9 mouse cellular contexts compared by ENCODE assay signal in the genomic region with DNA sequence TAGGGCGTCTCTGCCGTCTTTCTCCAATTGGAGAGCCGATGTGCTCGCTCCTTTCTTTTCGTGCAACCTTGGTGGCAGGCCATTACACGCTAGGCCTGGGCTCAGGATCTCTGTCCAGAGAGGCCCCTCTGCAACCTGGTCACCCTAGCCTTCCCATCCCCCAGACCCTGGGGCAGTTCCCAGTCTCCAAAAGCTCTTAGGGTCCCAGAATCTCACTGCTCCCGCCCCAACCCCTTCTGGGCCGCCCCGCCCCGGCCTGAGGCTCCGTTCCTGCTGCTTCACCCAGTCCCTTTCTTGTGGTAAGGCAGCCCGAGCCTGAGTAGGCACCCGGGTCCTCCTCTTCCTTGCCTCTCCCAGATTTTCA. TPM values are rescaled to one million over a fixed set of nuclear protein-coding genes. Genes with fewer than 3 reads are reported as not detected.
DNase-seq lines count a peak whose midpoint lies in the region; ATAC-seq and TF ChIP-seq lines count a peak whose summit lies in the region.
"Had no signal": no experiment of that assay in that cellular context is flagged by ENCODE, and none has a peak within 500 bp of the region (broad histone marks: within the 10 kb centered on the region; RNA-seq: fewer than 3 reads in every experiment).

No protein-coding gene starts in this region.

- peak overlapping the region; percentile 63; the same call in 1 of the 2 replicates for H3K4me2 ChIP-seq in kidney, postnatal 0 days (ENCODE audit: low read length)
- H3K4me2 ChIP-seq in limb, embryonic 15.5 days = peak overlapping the region; percentile 68

- no peak for TF ChIP-seq CTCF in kidney, postnatal 0 days (IDR thresholded peaks at IDR 0.05; ENCODE audit: low read depth)

- no peak for ATAC-seq in kidney, postnatal 0 days (replicated peaks; ENCODE audit: low FRiP score, low read depth)
- ATAC-seq in limb, embryonic 15.5 days (ENCODE audit: insufficient number of reproducible peaks, low FRiP score, low TSS enrichment, low read depth) = no peak
- ATAC-seq in activated CD4-positive, CD25-positive, alpha-beta regulatory T cell, adult 4 months = no peak

- H3K4me3 ChIP-seq in kidney, postnatal 0 days (replicated peaks; ENCODE audit: low read depth, low read length) = peak overlapping the region; percentile 40; the same call in 1 of the 2 replicates
- peak overlapping the region; percentile 40 for H3K4me3 ChIP-seq in limb, embryonic 15.5 days

- WGBS in kidney, postnatal 0 days = 16% methylated on average over 13 of the region's 13 CpGs
- 11% methylated on average over 13 of the region's 13 CpGs for WGBS in limb, embryonic 15.5 days

- H3K27me3 ChIP-seq in kidney, postnatal 0 days (ENCODE audit: insufficient read depth, low read length) = peaks cover 55% of the 10 kb centered on the region
- H3K27me3 ChIP-seq in limb, embryonic 15.5 days = peaks cover 90% of the 10 kb centered on the region

- H3K9ac ChIP-seq in kidney, postnatal 0 days (ENCODE audit: low read depth, low read length) = no peak overlapping the region
- H3K9ac ChIP-seq in limb, embryonic 15.5 days = no peak overlapping the region

- DNase-seq in embryo, embryonic 9.5 days (ENCODE audit: extremely low spot score) = peak; percentile 39
- DNase-seq in embryo, embryonic 10.5 days (ENCODE audit: low spot score) = no peak
- no peak for DNase-seq in kidney, postnatal 0 days (ENCODE audit: low spot score)
- no peak for DNase-seq in kidney, adult 9 months
- peak; percentile 38 for DNase-seq in MN1 (ENCODE audit: low spot score)
- DNase-seq in ovary, postnatal 14 days (ENCODE audit: low spot score) = no peak
- DNase-seq: heart, adult 18-20 months had no signal

- no peaks in the 10 kb centered on the region for H3K9me3 ChIP-seq in kidney, postnatal 0 days (replicated peaks; ENCODE audit: low read length)
- H3K9me3 ChIP-seq in limb, embryonic 15.5 days = no peaks in the 10 kb centered on the region

- H3K4me1 ChIP-seq in kidney, postnatal 0 days (replicated peaks; ENCODE audit: insufficient read depth, low read length) = peaks cover 23% of the 10 kb centered on the region
- peaks cover 39% of the 10 kb centered on the region for H3K4me1 ChIP-seq in limb, embryonic 15.5 days

- no peaks in the 10 kb centered on the region for H3K36me3 ChIP-seq in kidney, postnatal 0 days (ENCODE audit: insufficient read depth, low read length)
- H3K36me3 ChIP-seq in limb, embryonic 15.5 days = no peaks in the 10 kb centered on the region

- H3K27ac ChIP-seq in kidney, postnatal 0 days = no peak overlapping the region
- peak overlapping the region; percentile 50; the same call in 1 of the 2 replicates for H3K27ac ChIP-seq in limb, embryonic 15.5 days

RNA-seq across cellular contexts. Expression of a gene that starts 6.1 kb away (rescaled TPM):
- 1.5 and 2.0 TPM in 2 replicates for polyA plus RNA-seq in kidney, postnatal 0 days (2015; fragmentation: Nextera tagmentation; extraction: Ambion mirVana)
- polyA plus RNA-seq in limb, embryonic 15.5 days (2015; fragmentation: Nextera tagmentation; extraction: Ambion mirVana) = 27.1 and 30.4 TPM in 2 replicates
- polyA plus RNA-seq in activated CD4-positive, CD25-positive, alpha-beta regulatory T cell, adult 4 months (2017; shearing (Covaris generic)) = not detected

RNA-seq across cellular contexts. Expression of a gene that starts 10.4 kb away (rescaled TPM):
- polyA plus RNA-seq in kidney, postnatal 0 days (2015; fragmentation: Nextera tagmentation; extraction: Ambion mirVana) = 41.6 and 46.6 TPM in 2 replicates
- polyA plus RNA-seq in limb, embryonic 15.5 days (2015; fragmentation: Nextera tagmentation; extraction: Ambion mirVana) = 22.7 and 23.8 TPM in 2 replicates
- 10 to 100 TPM in 1 of 2 experiments, 1 to 10 TPM in 1; 5.4 to 10.6 TPM for polyA plus RNA-seq in activated CD4-positive, CD25-positive, alpha-beta regulatory T cell, adult 4 months (2017; shearing (Covaris generic))

RNA-seq across cellular contexts. Expression of a gene that starts 21.9 kb away (rescaled TPM):
- polyA plus RNA-seq in kidney, postnatal 0 days (2015; fragmentation: Nextera tagmentation; extraction: Ambion mirVana) = 1.0 and 1.2 TPM in 2 replicates
- polyA plus RNA-seq in limb, embryonic 15.5 days (2015; fragmentation: Nextera tagmentation; extraction: Ambion mirVana) = 0.54 and 0.65 TPM in 2 replicates
- polyA plus RNA-seq in activated CD4-positive, CD25-positive, alpha-beta regulatory T cell, adult 4 months (2017; shearing (Covaris generic)) = not detected

RNA-seq across cellular contexts. Expression of a gene that starts 22.0 kb away (rescaled TPM):
- 71.9 and 79.6 TPM in 2 replicates for polyA plus RNA-seq in kidney, postnatal 0 days (2015; fragmentation: Nextera tagmentation; extraction: Ambion mirVana)
- 79.5 and 84.7 TPM in 2 replicates for polyA plus RNA-seq in limb, embryonic 15.5 days (2015; fragmentation: Nextera tagmentation; extraction: Ambion mirVana)
- 10 to 100 TPM; 56.6 to 58.0 TPM for polyA plus RNA-seq in activated CD4-positive, CD25-positive, alpha-beta regulatory T cell, adult 4 months (2017; shearing (Covaris generic))

RNA-seq across cellular contexts. Expression of a gene that starts 31.1 kb away (rescaled TPM):
- 6.6 and 7.6 TPM in 2 replicates for polyA plus RNA-seq in kidney, postnatal 0 days (2015; fragmentation: Nextera tagmentation; extraction: Ambion mirVana)
- polyA plus RNA-seq in limb, embryonic 15.5 days (2015; fragmentation: Nextera tagmentation; extraction: Ambion mirVana) = 8.9 and 9.9 TPM in 2 replicates
- 10 to 100 TPM; 21.3 to 25.8 TPM for polyA plus RNA-seq in activated CD4-positive, CD25-positive, alpha-beta regulatory T cell, adult 4 months (2017; shearing (Covaris generic))

Comparison
In these comparisons a context has a peak if more than half of its experiments do, and no peak if none do; other contexts are left out.
1. DNase-seq: peak in embryo, embryonic 9.5 days (single experiment) and MN1 (single experiment); none in embryo, embryonic 10.5 days (single experiment), kidney, postnatal 0 days (single experiment), kidney, adult 9 months (single experiment) and ovary, postnatal 14 days (single experiment).